Comparison of ENCODE assay signal across 18 mouse cellular contexts in the genomic region with DNA sequence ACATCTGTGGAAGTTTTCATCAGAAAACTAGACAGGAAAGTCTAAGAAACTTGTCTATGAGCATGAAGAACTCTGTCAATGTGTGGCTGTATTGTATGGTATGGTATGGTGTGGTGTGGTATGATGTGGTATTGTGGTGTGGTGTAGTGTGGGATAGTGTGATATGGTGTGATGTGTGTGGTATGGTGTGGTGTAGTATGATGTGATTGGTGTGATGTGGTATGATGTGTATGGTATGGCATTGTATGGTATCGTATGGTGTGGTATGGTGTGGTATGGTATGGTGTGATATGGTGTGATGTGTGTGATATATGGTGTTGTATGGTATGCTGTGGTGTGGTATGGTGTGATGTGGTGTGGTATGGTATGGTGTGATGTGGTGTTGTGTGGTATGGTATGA. TPM values are rescaled to one million over a fixed set of nuclear protein-coding genes. Genes with fewer than 3 reads are reported as not detected.
A peak's percentile ranks its signal among the peaks of the same experiment; 100 is the strongest.
DNase-seq lines count a peak whose midpoint lies in the region; ATAC-seq and TF ChIP-seq lines count a peak whose summit lies in the region.
"Had no signal": no experiment of that assay in that cellular context is flagged by ENCODE, and none has a peak within 500 bp of the region (broad histone marks: within the 10 kb centered on the region; RNA-seq: fewer than 3 reads in every experiment).

No protein-coding gene starts in this region.

- 91% methylated on average over 1 of the region's 1 CpGs for WGBS in forebrain, embryonic 11.5 days
- 97% methylated on average over 1 of the region's 1 CpGs for WGBS in forebrain, embryonic 16.5 days
- WGBS in hindbrain, postnatal 0 days = 95% methylated on average over 1 of the region's 1 CpGs
- 95% methylated on average over 1 of the region's 1 CpGs for WGBS in hindbrain, embryonic 10.5 days
- WGBS in midbrain, embryonic 11.5 days = 96% methylated on average over 1 of the region's 1 CpGs
- WGBS in midbrain, embryonic 10.5 days = 100% methylated on average over 1 of the region's 1 CpGs
- 95% methylated on average over 1 of the region's 1 CpGs for WGBS in midbrain, embryonic 16.5 days

- H3K9ac ChIP-seq in forebrain, embryonic 11.5 days (ENCODE audit: low read length) = no peak overlapping the region
- no peak overlapping the region for H3K9ac ChIP-seq in forebrain, embryonic 16.5 days (replicated peaks; ENCODE audit: low read depth, low read length)
- H3K9ac ChIP-seq in hindbrain, postnatal 0 days (replicated peaks; ENCODE audit: low read length) = no peak overlapping the region
- no peak overlapping the region for H3K9ac ChIP-seq in midbrain, embryonic 11.5 days (ENCODE audit: low read length)
- H3K9ac ChIP-seq in midbrain, embryonic 16.5 days (ENCODE audit: low read depth, low read length) = no peak overlapping the region
- H3K9ac ChIP-seq: heart, embryonic 15.5 days had no signal

- H3K4me2 ChIP-seq in forebrain, embryonic 11.5 days (ENCODE audit: low read depth, low read length, severe bottlenecking) = no peak overlapping the region
- H3K4me2 ChIP-seq in forebrain, embryonic 16.5 days (ENCODE audit: low read length) = no peak overlapping the region
- H3K4me2 ChIP-seq in hindbrain, postnatal 0 days (ENCODE audit: low read depth, low read length) = no peak overlapping the region
- no peak overlapping the region for H3K4me2 ChIP-seq in midbrain, embryonic 11.5 days
- H3K4me2 ChIP-seq in midbrain, embryonic 16.5 days (ENCODE audit: low read length) = no peak overlapping the region
- H3K4me2 ChIP-seq: heart, embryonic 15.5 days; liver, embryonic 11.5 days had no signal

- DNase-seq in forebrain, embryonic 11.5 days (ENCODE audit: low spot score) = no peak
- no peak for DNase-seq in hindbrain, postnatal 0 days (ENCODE audit: low spot score)
- DNase-seq in hindbrain, embryonic 10.5 days (ENCODE audit: low spot score) = no peak
- DNase-seq in midbrain, embryonic 11.5 days (ENCODE audit: low spot score, missing footprints) = no peak
- DNase-seq in midbrain, embryonic 10.5 days (ENCODE audit: low spot score) = no peak
- no peak for DNase-seq in embryo, embryonic 9.5 days (ENCODE audit: extremely low spot score)
- DNase-seq: adrenal gland, postnatal 25 days; cerebellum, adult 9-11 months; kidney, postnatal 14 days; layer of hippocampus, adult 9-11 months; lung, postnatal 14 days; thymus, postnatal 14 days had no signal

- ATAC-seq in forebrain, embryonic 11.5 days (replicated peaks; ENCODE audit: low FRiP score) = peak; percentile 44; the same call in 1 of the 2 replicates
- no peak for ATAC-seq in forebrain, embryonic 16.5 days
- ATAC-seq in hindbrain, postnatal 0 days = peak; percentile 32; the same call in 1 of the 2 replicates
- ATAC-seq in midbrain, embryonic 11.5 days (ENCODE audit: low FRiP score) = 0 out of 2 replicates have a peak, but pooled peaks have one; percentile 31
- ATAC-seq in midbrain, embryonic 16.5 days = peak; percentile 38; the same call in 1 of the 2 replicates
- ATAC-seq: activated CD4-positive, CD25-positive, alpha-beta regulatory T cell, adult 4 months; inflammation-experienced regulatory T-cells, adult 6 months had no signal

- H3K4me3 ChIP-seq in forebrain, embryonic 11.5 days (ENCODE audit: low read depth, low read length) = no peak overlapping the region
- H3K4me3 ChIP-seq in forebrain, embryonic 16.5 days (replicated peaks; ENCODE audit: low read length) = no peak overlapping the region
- no peak overlapping the region for H3K4me3 ChIP-seq in hindbrain, postnatal 0 days (ENCODE audit: low read length)
- H3K4me3 ChIP-seq in hindbrain, embryonic 10.5 days = no peak overlapping the region
- no peak overlapping the region for H3K4me3 ChIP-seq in midbrain, embryonic 11.5 days (ENCODE audit: low read depth, low read length)
- H3K4me3 ChIP-seq in midbrain, embryonic 10.5 days = no peak overlapping the region
- H3K4me3 ChIP-seq in midbrain, embryonic 16.5 days (ENCODE audit: low read depth, low read length) = no peak overlapping the region
- H3K4me3 ChIP-seq: heart, embryonic 15.5 days had no signal

- H3K9me3 ChIP-seq in forebrain, embryonic 11.5 days (ENCODE audit: control insufficient read depth, low read length) = no peaks in the 10 kb centered on the region
- no peaks in the 10 kb centered on the region for H3K9me3 ChIP-seq in forebrain, embryonic 16.5 days (ENCODE audit: control insufficient read depth, low read length)
- no peaks in the 10 kb centered on the region for H3K9me3 ChIP-seq in hindbrain, postnatal 0 days (ENCODE audit: low read length)
- H3K9me3 ChIP-seq in hindbrain, embryonic 10.5 days = no peaks in the 10 kb centered on the region
- H3K9me3 ChIP-seq in midbrain, embryonic 11.5 days (ENCODE audit: control insufficient read depth, low read length) = no peaks in the 10 kb centered on the region
- no peaks in the 10 kb centered on the region for H3K9me3 ChIP-seq in midbrain, embryonic 10.5 days (replicated peaks)
- no peaks in the 10 kb centered on the region for H3K9me3 ChIP-seq in midbrain, embryonic 16.5 days (replicated peaks; ENCODE audit: control insufficient read depth, low read length, poor library complexity, severe bottlenecking)
- H3K9me3 ChIP-seq: heart, embryonic 15.5 days had no signal

- H3K4me1 ChIP-seq in forebrain, embryonic 11.5 days (replicated peaks; ENCODE audit: control insufficient read depth, insufficient read depth, low read length) = no peaks in the 10 kb centered on the region
- peaks cover 15% of the 10 kb centered on the region for H3K4me1 ChIP-seq in forebrain, embryonic 16.5 days (replicated peaks; ENCODE audit: control insufficient read depth, insufficient read depth, low read length)
- peaks cover 3% of the 10 kb centered on the region; the same call in 1 of the 2 replicates for H3K4me1 ChIP-seq in hindbrain, postnatal 0 days (ENCODE audit: insufficient read depth, low read length)
- peaks cover 24% of the 10 kb centered on the region for H3K4me1 ChIP-seq in hindbrain, embryonic 10.5 days (replicated peaks)
- H3K4me1 ChIP-seq in midbrain, embryonic 11.5 days (ENCODE audit: control insufficient read depth, insufficient read depth, low read length) = no peaks in the 10 kb centered on the region
- peaks cover 23% of the 10 kb centered on the region for H3K4me1 ChIP-seq in midbrain, embryonic 10.5 days
- H3K4me1 ChIP-seq in midbrain, embryonic 16.5 days (ENCODE audit: control insufficient read depth, insufficient read depth, low read length) = peaks cover 16% of the 10 kb centered on the region

- no peaks in the 10 kb centered on the region for H3K36me3 ChIP-seq in forebrain, embryonic 11.5 days (ENCODE audit: control insufficient read depth, insufficient read depth, low read length)
- no peaks in the 10 kb centered on the region for H3K36me3 ChIP-seq in forebrain, embryonic 16.5 days (ENCODE audit: control insufficient read depth, insufficient read depth)
- no peaks in the 10 kb centered on the region for H3K36me3 ChIP-seq in hindbrain, postnatal 0 days (ENCODE audit: insufficient read depth, low read length)
- no peaks in the 10 kb centered on the region for H3K36me3 ChIP-seq in hindbrain, embryonic 10.5 days
- H3K36me3 ChIP-seq in midbrain, embryonic 11.5 days (ENCODE audit: control insufficient read depth, insufficient read depth, low read length) = no peaks in the 10 kb centered on the region
- H3K36me3 ChIP-seq in midbrain, embryonic 10.5 days = no peaks in the 10 kb centered on the region
- H3K36me3 ChIP-seq in midbrain, embryonic 16.5 days (ENCODE audit: control insufficient read depth, insufficient read depth, low read length) = no peaks in the 10 kb centered on the region
- H3K36me3 ChIP-seq: heart, embryonic 15.5 days had no signal

- TF ChIP-seq CTCF in hindbrain, postnatal 0 days (IDR thresholded peaks at IDR 0.05; ENCODE audit: low read depth) = no peak

- no peaks in the 10 kb centered on the region for H3K27me3 ChIP-seq in forebrain, embryonic 11.5 days (ENCODE audit: control insufficient read depth, insufficient read depth, low read length)
- H3K27me3 ChIP-seq in forebrain, embryonic 16.5 days (replicated peaks; ENCODE audit: control insufficient read depth, insufficient read depth, low read length) = no peaks in the 10 kb centered on the region
- no peaks in the 10 kb centered on the region for H3K27me3 ChIP-seq in hindbrain, postnatal 0 days (ENCODE audit: insufficient read depth, low read length)
- no peaks in the 10 kb centered on the region for H3K27me3 ChIP-seq in hindbrain, embryonic 10.5 days (ENCODE audit: insufficient read depth, poor library complexity, severe bottlenecking)
- no peaks in the 10 kb centered on the region for H3K27me3 ChIP-seq in midbrain, embryonic 11.5 days (ENCODE audit: control insufficient read depth, insufficient read depth, low read length)
- no peaks in the 10 kb centered on the region for H3K27me3 ChIP-seq in midbrain, embryonic 10.5 days (ENCODE audit: low read depth, poor library complexity, severe bottlenecking)
- H3K27me3 ChIP-seq in midbrain, embryonic 16.5 days (ENCODE audit: control insufficient read depth, insufficient read depth, low read depth, low read length) = no peaks in the 10 kb centered on the region
- H3K27me3 ChIP-seq: heart, embryonic 15.5 days had no signal

- H3K27ac ChIP-seq in forebrain, embryonic 11.5 days (ENCODE audit: low read depth, low read length) = no peak overlapping the region
- no peak overlapping the region for H3K27ac ChIP-seq in forebrain, embryonic 16.5 days (ENCODE audit: low read length)
- no peak overlapping the region for H3K27ac ChIP-seq in hindbrain, postnatal 0 days
- no peak overlapping the region for H3K27ac ChIP-seq in hindbrain, embryonic 10.5 days
- H3K27ac ChIP-seq in midbrain, embryonic 11.5 days (ENCODE audit: low read depth, low read length) = no peak overlapping the region
- no peak overlapping the region for H3K27ac ChIP-seq in midbrain, embryonic 10.5 days (replicated peaks)
- H3K27ac ChIP-seq in midbrain, embryonic 16.5 days (ENCODE audit: low read length) = no peak overlapping the region
- H3K27ac ChIP-seq: heart, embryonic 15.5 days had no signal

RNA-seq across cellular contexts. Expression of a gene that starts 43.4 kb away (rescaled TPM):
- polyA plus RNA-seq in forebrain, embryonic 11.5 days (2014; fragmentation: Nextera tagmentation; extraction: Ambion mirVana) = 28.1 and 28.8 TPM in 2 replicates
- 30.4 and 33.6 TPM in 2 replicates for polyA plus RNA-seq in forebrain, embryonic 16.5 days (2015; fragmentation: Nextera tagmentation; extraction: Ambion mirVana)
- 31.3 and 33.9 TPM in 2 replicates for total RNA-seq in hindbrain, postnatal 0 days (2014; rRNA removed)
- 17.8 and 17.9 TPM in 2 replicates for polyA plus RNA-seq in hindbrain, postnatal 0 days (2015; fragmentation: Nextera tagmentation; extraction: Ambion mirVana)
- polyA plus RNA-seq in hindbrain, embryonic 10.5 days (2016; fragmentation: Nextera tagmentation; extraction: Ambion mirVana) = 17.2 and 20.3 TPM in 2 replicates
- 18.0 and 18.5 TPM in 2 replicates for polyA plus RNA-seq in midbrain, embryonic 11.5 days (2014; fragmentation: Nextera tagmentation; extraction: Ambion mirVana)
- polyA plus RNA-seq in midbrain, embryonic 10.5 days (2016; fragmentation: Nextera tagmentation; extraction: Ambion mirVana) = 18.1 and 18.4 TPM in 2 replicates
- polyA plus RNA-seq in midbrain, embryonic 16.5 days (2015; fragmentation: Nextera tagmentation; extraction: Ambion mirVana) = 32.1 and 34.7 TPM in 2 replicates
